Mouse (Mus musculus): ENCODE results near the gene Opcml. TPM values are rescaled to one million over a fixed set of nuclear protein-coding genes. Genes with fewer than 3 reads are reported as not detected.

The Opcml gene
- polyA plus RNA-seq, 2 experiments from 2014 or later: 0.40 TPM; not detected in 1

DNA sequence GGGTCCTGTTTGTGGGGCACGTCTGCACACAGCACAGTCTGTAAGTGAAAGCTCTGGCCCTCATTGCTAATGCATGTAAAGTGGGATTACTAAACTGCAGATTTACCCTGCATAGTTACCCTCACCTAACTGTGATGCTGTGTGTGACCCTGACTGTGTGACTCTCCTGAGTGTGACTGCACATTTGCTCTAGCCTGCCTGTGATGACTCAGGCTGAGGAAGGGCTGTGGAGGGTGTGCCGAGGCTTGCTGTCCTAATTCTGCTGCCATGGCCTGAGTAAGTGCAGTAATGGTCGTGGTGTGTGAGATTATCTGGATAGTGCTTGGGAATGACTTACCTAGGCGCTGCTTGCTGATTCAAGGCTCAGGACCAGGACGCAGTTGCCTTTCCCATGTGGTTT is 52.2 kb downstream of the Opcml start:
- no peak for ATAC-seq

DNA sequence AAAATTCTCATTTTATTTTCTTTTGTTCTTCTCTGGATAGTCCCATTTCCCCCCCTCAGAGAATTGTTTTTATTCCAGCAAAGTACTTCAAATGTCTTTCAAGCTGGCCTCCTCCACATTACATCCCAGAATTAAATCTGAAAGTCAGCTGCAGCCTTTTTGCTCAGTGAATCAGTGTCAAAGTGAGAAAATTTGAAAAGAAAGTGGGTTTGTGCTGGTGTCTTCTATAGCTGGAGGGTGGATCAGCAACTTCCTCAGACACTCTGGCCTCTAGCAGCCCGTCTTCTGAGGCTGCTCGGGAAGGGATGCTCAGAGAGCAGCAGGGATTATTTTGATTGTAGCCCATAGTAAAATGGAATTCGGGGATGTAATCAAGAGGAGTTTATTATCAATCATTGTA is 81.0 kb downstream of the Opcml start:
- no peak for ATAC-seq

DNA sequence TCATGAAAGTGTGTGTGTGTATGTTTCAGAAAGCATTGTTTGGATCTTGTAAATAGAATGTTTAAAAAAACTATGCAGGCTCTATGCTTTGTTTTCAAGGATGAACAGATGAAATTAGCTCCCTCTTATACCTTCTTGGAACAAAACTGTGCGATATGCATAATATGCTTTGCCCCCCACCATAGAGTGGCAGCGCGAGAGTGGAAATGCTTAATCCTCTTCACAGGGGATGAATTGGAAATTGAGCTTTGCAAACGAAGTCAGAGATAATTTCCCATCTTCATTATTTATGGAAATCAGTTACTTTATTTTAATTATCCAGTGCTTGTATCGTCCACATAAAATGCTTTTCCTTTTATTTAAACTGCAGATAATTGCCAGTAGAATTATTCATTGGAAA is 99.1 kb downstream of the Opcml start:
- no peak for ATAC-seq

DNA sequence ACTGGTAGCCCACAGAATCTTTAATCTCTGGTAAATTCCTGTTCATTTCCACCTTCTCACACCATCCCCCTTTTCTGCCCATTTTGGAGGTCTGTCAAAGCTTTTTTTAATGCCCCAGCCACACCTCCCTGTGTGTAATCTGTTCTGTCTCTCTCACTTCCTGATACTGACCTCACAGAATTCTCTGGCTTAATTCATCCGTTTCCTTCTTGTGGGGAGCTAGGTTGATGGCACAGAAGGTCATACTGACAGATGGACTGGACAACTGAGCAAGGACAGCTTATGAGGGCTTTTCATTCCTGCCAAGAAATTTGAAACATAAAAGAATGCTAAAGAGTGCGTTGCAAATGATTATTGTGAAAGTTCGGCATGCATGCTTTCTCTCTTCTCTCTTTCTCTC is 126.7 kb downstream of the Opcml start:
- no peak for ATAC-seq

DNA sequence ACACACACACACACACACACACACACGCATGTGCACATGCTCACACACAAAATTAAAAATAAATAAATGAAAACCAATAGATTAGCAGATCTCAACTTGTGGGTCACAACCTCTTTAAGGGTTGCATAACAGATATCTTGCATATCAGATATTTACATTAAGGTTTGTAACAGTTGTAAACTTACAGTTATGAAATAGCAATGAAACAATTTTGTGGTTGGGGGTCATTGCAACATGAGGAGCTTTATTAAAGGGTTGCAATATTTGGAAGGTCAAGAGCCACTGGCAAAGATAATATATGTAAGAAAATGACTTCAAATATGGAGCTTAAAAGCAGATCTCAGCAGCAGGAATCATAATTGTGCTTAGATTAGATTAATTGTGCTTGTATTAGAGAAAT is 132.9 kb downstream of the Opcml start:
- no peak for ATAC-seq

DNA sequence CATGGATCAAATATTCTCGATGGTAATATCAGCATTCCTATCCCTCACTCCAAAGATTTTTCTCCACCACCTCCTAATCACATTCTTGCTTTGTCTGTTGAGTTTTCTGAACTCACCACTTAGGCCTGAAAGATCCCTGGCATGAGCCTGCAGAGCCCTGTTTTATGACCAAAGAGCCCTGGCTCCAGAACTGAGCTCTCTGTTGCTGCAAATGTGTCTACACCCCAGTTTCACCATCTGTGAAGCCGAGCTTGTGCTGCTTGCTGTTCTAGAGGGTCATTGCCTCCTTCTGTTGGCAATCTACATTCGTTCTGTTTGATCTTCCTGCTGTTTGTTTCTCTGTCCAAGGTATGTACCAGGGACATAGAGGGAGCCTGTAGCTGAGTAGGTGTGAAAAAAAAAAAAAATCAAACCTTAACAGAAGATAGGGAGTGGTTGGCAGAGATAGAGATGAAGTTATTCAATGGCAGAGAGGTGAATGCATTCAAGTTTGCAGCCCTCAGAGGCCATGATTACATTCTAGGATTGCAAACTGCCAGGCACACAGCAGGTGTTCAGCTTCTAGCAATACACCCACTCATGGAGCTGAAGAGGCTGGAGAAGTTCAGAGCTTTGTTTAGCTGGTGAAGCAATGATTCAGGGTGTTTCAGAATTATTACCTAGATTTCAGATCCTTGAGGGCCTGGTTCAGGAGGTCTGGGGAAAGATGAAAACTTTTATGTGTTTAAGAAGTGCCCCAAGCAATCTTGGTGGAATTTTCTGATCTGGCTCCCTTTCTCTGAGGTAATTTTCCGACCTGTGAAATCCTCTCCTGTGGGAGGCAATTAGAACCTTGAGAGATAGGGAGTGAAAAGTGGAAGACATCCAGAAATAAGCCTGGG is 133.6 kb downstream of the Opcml start:
- no peak for ATAC-seq

DNA sequence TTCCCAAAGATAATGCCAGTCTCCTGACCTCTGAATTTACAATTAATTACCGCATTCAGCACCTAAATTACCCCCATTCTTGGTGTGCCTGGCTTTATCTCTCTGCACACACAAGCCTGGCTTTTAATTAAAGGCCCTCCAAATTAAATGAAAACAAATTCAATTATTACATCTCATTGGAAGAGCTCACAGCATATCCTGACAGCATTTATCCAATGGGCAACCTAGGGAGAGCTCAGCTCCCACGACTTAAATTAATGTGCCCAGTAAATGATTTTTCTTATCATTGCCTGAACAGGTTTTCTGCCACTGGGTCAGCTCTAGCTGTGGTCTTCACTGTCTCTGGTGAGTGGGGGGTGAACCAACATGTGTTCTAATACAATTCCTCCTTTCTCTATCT is 135.1 kb downstream of the Opcml start:
- no peak for ATAC-seq

DNA sequence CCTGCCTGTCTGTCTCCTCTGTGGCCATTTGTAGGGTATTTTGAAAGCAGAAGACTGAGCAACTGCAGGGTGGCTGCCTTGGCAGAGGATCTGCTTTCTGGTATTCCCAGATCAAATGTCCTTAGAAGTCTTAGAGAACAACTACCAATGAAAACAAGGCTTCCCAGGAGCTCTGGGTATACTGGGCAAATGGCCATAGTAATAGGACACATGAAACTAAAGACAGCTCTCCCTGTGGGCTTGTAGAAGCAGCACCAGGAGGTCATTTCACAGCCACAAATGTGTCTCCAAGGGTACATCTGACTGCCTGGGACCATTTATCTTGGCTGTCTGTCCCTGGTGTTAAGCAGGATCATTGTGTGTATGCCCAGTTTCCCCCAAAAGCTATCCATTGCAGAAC is 146.7 kb downstream of the Opcml start:
- ATAC-seq: no peak

DNA sequence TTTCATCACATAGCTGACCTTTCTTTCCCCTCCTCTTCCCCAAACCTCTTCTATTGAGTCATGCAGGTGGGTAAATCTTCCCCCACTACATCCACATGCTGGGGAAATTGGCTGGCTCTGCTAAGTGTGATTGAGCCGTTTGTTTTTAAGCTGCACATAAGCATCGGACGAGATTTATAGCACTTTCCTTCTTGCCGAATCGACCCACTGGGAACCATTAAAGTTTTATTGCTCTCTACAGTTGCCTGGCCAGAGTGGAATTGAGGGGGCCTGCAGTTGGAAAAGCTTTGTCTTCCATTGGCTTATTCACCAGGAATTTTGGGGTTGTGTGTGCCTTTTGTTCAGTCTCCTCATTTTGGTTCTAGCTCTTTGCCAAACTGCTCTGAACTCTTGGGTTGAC is 147.1 kb downstream of the Opcml start:
- no peak for ATAC-seq

DNA sequence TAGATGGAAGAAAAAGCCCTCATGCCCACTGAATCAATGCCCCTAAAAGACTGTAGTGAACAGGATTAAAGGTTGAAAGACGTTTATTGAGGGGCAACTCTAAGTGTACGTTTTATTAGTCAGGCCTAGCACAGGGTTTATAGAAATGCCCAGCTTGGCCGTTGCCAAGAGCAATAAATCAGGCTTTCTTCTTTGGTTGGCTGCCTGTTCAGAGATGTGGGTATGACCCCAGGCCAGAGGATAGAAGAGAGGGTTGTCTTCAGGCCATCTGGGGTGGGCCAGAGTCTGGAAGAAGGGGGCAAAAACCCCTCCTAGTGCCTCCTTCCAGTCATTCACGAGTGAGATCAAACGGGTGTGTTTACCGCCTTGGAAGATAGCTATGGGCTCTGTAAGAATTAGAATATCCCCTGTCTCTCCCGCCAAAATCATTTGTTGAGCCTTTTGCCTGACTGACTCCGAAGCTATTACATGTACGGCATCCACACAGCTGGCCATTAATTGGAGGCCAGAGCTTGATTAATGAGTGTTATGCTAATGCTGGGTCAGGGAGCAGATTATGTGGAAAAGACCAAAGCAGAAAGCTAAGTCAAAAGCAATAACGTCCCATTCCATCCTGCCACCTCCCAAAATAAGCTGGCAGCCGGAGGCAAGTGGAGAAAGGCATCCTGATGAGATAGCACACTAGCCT is 154.9 kb downstream of the Opcml start:
- no peak for ATAC-seq

DNA sequence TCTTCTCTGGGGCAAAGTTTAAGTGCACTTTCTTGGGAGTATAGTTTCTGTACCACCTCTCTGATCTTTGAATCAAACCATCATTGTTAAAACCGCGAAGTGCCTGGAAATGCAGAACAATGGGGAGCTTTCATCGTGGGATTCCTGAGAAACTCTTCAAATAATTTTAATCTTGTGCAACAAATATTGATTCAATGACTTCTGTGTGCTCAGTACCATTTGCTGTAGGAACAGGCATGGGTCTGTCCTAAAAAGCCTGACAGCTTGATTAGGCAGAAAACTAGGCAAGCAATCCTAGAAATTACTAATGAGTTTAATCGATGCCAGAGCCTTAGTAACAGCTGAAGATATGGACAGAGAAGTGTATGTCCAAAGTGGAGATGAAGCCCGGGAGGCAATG is 160.5 kb downstream of the Opcml start:
- no peak for ATAC-seq

DNA sequence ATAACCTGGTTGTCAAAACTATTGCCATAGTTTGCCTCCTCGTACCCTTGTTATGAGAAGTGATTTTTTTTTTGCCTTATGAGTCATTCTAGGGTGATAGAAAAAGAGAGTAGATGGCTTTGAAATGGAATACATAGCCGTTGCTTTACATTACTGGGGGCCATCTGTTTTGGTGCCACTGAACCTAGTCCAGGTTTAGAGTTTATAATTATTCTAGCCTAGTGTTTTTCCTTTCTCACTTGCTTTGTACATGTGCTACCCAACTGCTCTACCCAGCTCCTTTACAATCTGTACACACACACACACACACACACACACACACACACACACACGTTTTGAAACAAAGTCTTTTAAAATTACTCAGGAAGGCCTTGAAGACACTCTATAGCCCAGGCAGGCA is 171.1 kb downstream of the Opcml start:
- ATAC-seq: no peak

DNA sequence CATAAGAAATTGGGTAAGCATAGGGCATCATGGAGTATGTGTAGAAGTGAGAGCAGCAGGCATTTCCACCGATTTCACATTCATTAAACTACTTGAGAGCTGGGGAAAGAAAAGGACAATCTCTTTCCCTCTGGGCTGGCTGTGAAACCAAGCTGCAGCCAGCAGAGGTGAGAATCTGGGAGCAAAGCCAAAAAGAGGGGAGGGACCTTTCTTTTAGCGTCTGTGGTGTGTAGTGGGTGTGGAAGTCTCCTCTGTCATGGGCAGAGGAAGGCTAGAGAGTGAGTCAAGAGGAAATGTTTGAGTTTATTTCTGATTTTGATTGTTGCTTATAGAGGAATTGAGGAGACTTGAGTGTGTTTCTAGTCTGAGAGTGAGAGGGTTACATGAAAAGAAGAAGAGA is 172.8 kb downstream of the Opcml start:
- no peak for ATAC-seq

DNA sequence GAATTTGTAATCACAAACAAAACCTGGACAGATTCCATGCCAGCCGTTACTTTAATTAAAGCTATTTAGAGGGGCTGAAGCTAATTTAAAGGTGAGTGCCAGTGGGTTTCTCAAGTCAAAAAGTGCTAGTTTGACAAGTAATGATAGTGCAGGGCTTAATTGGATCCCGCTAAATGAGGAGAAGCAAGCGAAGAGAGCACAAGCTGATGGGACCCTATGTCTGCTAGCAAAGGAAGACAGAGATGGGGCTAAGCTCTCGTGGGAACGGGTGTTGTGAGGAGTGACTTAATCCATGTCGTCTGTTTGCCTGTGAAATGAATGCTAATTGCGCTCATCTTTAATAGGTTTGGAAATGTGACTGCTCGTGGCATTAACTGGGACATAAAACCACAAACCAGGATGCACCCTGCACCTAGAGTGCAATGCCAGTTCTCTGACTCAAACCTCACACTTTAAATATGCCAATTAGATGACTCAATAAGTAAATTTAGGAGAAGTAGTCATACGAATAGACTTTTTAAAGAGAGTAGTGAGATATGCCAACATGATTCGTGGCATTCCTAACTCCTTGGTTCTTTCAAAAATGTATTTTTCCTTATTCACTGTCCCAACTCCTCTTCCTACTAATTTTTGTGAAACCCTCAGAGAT is 174.5 kb downstream of the Opcml start:
- ATAC-seq: no peak

DNA sequence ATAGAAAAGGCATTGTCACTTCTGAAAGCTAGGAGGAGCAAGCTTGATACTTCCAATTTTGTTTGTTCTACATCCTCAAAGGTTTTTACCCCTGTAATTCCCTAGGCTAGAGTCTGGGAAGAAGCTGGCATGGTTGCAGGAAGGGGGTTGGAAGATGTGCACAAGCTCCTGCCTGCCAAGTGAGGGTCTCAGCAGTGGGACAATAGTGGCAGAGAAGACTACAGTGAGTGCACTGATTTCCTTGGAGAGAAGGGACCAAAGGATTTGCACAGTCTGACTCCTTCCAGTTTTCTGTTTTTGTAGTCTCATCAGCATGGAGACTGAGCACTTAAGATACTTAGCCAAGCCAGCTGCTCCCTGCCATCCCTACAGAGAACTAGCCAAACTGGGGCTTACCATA is 177.7 kb downstream of the Opcml start:
- ATAC-seq: no peak

DNA sequence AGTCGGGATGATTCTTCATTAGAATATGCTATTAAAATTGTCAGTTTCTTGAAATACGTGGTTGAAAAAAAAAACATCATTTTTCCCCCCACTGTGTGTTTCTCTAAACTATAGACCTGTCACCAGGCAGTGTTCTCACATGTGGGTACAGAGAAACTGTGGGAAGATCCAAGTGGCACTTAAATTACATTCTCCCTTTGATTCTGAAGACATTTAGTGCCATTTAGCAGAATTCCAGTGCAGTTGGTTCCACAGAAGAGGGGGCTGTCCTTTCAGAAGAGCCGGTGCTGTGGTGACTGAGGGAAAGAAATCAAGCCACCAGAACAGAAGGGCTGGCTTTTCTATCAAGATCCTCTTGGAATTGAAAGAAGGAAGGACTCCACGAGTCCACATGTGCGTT is 181.7 kb downstream of the Opcml start:
- no peak for ATAC-seq

DNA sequence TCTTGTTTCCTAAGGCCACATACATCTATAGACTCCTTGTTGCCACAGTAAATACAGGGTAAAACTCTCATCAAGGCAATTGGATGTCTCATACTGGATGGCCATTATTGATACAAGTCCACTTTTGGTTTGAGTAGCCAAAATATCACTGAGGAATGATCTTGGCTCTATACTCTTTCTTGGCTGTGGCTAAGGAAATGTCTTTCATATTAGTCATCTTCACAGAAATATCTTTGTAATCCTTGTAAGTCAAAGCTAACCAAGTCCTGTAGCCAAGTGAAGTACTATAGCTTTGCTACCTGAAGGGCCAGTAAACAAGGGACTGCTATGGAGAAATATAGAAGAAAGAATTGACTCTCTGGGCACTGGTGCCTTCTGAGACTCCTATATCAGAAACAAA is 192.0 kb downstream of the Opcml start:
- no peak for ATAC-seq

DNA sequence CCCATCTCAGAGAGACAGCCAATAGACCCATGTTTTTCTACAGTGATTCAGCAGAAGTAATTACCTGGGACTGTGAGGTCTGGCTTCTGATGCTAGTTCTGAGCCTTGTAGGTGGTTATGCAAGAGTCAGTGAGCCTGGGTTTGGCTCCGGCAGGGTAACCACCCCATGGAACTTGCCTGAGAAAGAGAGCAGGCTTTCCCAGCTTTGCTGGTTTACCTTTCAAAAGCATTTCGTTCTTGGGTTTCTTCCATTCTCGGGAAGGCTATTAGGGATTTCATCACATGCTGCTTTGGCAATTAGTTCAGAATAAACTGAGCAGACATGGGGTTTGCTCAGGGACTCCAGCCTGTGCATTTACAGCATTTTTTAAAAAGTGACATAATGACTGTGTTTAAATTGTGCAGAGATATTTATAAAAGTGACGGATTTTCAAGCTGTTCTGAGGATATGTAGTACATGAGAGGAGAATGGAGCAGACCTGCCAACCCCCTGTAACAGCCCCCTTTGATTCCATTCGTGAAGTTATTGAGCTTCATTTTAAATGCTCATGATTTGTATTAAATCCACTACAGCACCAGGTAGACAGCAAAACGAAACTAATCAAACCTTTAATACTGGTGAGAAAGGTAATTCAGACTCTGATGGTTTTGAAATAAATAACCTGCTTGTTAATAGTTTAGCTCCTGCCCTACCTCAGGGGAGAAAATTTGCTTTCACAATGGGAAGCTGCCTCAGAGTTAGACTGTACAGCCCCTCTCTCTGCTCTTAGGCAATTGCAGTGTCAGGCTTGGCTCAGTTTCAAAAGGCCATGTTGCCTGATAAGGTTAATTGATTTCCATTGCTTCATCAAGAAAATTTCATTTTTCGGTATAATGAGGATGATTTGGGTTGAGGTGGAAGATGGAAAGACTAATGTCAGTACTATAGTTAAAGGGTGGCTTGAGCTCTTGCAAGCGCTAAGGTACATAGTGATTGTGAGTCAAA is 196.3 kb downstream of the Opcml start:
- ATAC-seq: no peak

DNA sequence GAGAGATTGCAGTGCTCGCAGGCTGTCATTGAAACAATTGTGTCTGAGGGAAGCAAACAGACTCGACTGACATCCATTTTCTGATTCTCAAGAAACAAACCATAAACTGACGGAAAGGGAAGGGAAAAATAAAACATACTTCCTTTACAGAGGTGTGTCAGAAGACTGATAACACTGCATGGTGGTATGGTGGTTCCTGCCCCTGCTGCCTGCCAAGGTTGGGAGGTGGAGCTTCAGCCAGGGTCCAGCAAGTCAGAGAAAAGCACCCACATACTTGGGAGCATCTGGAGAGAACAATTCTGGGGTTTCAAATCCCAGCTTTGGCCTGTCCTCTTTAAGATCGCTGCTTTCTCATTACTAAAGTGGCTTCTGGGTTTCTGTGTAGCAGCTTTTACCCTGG is 201.0 kb downstream of the Opcml start:
- no peak for ATAC-seq

DNA sequence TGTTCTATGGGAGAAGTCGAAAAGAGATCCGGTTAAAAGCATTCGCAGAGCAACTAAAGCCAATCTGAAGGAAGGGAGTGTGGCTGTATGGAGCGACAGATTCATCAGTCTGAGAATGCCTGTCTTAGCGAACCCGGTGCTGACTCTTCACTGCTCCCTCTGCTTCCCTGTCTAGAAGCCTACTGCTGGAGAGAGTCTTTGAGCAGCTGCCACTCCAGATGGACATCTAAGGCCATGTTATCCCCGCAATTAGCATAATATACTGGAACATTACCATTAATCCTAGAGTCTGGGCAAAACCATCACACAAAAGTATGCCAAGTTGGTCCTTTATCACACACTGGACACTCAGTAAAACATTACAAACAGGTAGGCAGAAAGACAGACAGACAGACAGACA is 206.0 kb downstream of the Opcml start:
- no peak for ATAC-seq

DNA sequence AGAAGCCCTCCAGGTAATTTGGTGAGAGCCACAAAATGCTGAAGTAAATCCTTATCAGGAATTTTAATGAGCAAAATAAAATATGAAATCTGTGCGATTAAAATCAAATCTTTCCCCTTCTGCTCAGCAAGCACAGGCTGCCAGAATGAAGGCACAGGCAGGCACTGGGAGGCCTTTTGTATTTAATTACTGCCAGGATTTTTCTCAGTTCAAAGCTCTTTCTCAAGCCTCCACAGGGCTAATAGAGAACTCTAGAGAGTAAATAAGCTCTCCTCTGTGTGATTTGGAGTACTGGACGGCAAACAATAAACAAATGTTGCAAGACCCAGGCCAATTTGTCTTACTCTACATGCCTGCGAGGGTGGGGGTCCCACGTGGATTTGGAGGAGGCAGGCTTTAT is 208.2 kb downstream of the Opcml start:
- ATAC-seq: no peak

DNA sequence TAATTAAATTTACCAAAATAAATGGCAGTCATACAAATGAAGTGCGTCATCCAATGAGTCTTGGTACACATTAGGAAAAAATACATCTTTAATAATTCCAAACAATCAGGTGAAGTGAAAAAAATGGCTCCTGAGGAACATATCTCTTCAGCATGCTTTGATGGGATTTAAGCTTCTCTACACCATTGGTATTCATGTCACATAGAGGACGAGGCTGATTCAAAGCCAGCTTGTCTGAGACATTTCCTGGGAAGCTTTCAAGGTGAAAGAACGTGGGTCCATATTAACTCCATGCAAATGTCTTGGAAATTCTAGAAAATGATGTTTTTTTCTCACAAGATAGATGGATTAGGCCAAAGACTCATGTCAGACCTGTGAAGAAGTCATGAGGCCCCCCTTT is 212.6 kb downstream of the Opcml start:
- ATAC-seq: no peak

DNA sequence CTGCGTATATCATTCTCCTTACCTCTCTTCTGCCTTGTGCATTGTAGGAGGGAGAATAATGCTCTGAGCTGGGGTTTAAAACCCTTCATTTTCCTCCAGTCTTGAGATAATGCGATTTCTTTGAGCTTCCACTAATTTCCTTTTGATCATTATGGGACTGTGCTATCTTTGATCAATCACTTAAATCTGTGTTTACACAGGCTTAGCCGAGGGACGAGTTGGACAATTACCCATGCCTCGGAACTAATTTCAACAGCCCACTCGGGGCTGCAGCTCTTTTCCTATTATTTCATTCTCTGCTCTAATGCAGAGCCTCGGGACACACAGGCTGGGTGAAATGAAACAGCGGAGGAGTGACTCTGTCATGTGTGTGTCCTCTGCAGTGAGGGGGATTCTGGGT is 220.9 kb downstream of the Opcml start:
- no peak for ATAC-seq
